Mouse (Mus musculus) 416B (cell line): ENCODE results near the gene Drp2.

Experiments used
- DNase-seq: peaks from one replicate; pipeline ENCODE4 v3.0.0; 2011; ENCODE audit warnings: low read depth

Gene Drp2

GRCm38 (mm10) chrX:134403863-134404583, at the start of gene Drp2:
Gene Drp2, plus strand, starts transcription at chrX:134404551.
- DNase-seq = no peak

- DNase-seq = peak; percentile 59
These were observed 45.0 kb upstream of the Drp2 start for GRCm38 (mm10) chrX:134359336-134359735.

GRCm38 (mm10) chrX:134362156-134362555, 42.2 kb upstream of the Drp2 start:
- DNase-seq = no peak

GRCm38 (mm10) chrX:134365421-134365820, 38.9 kb upstream of the Drp2 start:
- DNase-seq = no peak

GRCm38 (mm10) chrX:134366547-134366946, 37.8 kb upstream of the Drp2 start:
- no peak for DNase-seq

GRCm38 (mm10) chrX:134371279-134371678, 33.1 kb upstream of the Drp2 start:
- peak; percentile 19 for DNase-seq

- no peak for DNase-seq
These were observed 30.2 kb upstream of the Drp2 start for GRCm38 (mm10) chrX:134374190-134374589.

- no peak for DNase-seq
These were observed 19.5 kb upstream of the Drp2 start for GRCm38 (mm10) chrX:134384896-134385295.

GRCm38 (mm10) chrX:134398972-134399371, 5.4 kb upstream of the Drp2 start:
- no peak for DNase-seq

- no peak for DNase-seq
These were observed 219 bp downstream of the Drp2 start for GRCm38 (mm10) chrX:134404584-134404955.

GRCm38 (mm10) chrX:134409354-134409900, 5.1 kb downstream of the Drp2 start:
- DNase-seq = no peak

- peak; percentile 29 for DNase-seq
These were observed 7.7 kb downstream of the Drp2 start for GRCm38 (mm10) chrX:134412096-134412495.

GRCm38 (mm10) chrX:134420097-134420496, 15.7 kb downstream of the Drp2 start:
- DNase-seq = no peak

GRCm38 (mm10) chrX:134424263-134424662, 19.9 kb downstream of the Drp2 start:
- DNase-seq = no peak

GRCm38 (mm10) chrX:134425798-134426197, 21.4 kb downstream of the Drp2 start:
- no peak for DNase-seq

GRCm38 (mm10) chrX:134426819-134427218, 22.5 kb downstream of the Drp2 start:
- no peak for DNase-seq

GRCm38 (mm10) chrX:134427307-134427706, 23.0 kb downstream of the Drp2 start:
- no peak for DNase-seq

GRCm38 (mm10) chrX:134474988-134475710, 70.8 kb downstream of the Drp2 start:
- DNase-seq = no peak

- DNase-seq = no peak
These were observed 71.9 kb downstream of the Drp2 start, which contains the start of gene Taf7l for GRCm38 (mm10) chrX:134476290-134476689. Gene Taf7l, minus strand, starts transcription at chrX:134476490.

GRCm38 (mm10) chrX:134481720-134482119, 77.4 kb downstream of the Drp2 start:
- no peak for DNase-seq

- no peak for DNase-seq
These were observed 96.3 kb downstream of the Drp2 start for GRCm38 (mm10) chrX:134500651-134501050.
